In the genomic region with DNA sequence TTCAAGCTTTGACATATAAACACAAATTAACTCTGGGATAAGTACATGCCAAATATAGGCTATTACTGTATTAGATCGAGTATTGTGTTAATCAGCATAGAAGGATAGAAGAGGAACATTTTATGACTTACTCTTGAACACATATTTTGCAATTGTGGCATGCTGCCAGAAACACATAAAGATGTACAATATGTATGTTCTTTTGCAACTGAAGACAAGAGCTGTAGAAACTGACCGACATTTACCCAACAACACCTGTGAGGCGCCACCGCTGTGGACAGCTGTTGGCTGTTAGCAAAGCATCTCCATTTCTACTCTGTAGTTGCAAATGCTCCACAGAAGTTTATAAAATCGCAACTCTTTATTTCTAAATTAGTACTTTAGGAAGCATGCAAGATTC, we compare ENCODE assay signal across 27 mouse cellular contexts. TPM values are rescaled to one million over a fixed set of nuclear protein-coding genes. Genes with fewer than 3 reads are reported as not detected.
A peak's percentile ranks its signal among the peaks of the same experiment; 100 is the strongest.
DNase-seq lines count a peak whose midpoint lies in the region; ATAC-seq and TF ChIP-seq lines count a peak whose summit lies in the region.
"Had no signal": no experiment of that assay in that cellular context is flagged by ENCODE, and none has a peak within 500 bp of the region (broad histone marks: within the 10 kb centered on the region; RNA-seq: fewer than 3 reads in every experiment).

No protein-coding gene starts in this region.

- H3K27ac ChIP-seq in lung, embryonic 14.5 days (ENCODE audit: low read depth): no peak overlapping the region
- H3K27ac ChIP-seq: embryonic facial prominence, embryonic 10.5 days; embryonic facial prominence, embryonic 12.5 days; forebrain, embryonic 10.5 days; forebrain, embryonic 12.5 days had no signal

- no peaks in the 10 kb centered on the region for H3K27me3 ChIP-seq in lung, embryonic 14.5 days (ENCODE audit: insufficient read depth, low read length)
- H3K27me3 ChIP-seq: CH12.LX; embryonic facial prominence, embryonic 12.5 days; forebrain, embryonic 12.5 days had no signal

- no peaks in the 10 kb centered on the region for H3K9me3 ChIP-seq in lung, embryonic 14.5 days (ENCODE audit: low read depth, low read length)
- H3K9me3 ChIP-seq: embryonic facial prominence, embryonic 10.5 days; embryonic facial prominence, embryonic 12.5 days; forebrain, embryonic 10.5 days; forebrain, embryonic 12.5 days; G1E had no signal

- H3K4me1 ChIP-seq in lung, embryonic 14.5 days (ENCODE audit: insufficient read depth): no peaks in the 10 kb centered on the region
- H3K4me1 ChIP-seq: embryonic facial prominence, embryonic 10.5 days; embryonic facial prominence, embryonic 12.5 days; forebrain, embryonic 10.5 days; forebrain, embryonic 12.5 days had no signal

- ATAC-seq in lung, embryonic 14.5 days (ENCODE audit: insufficient read depth): no peak
- peak; percentile 69 for ATAC-seq in granulocyte monocyte progenitor cell, adult 5-6 weeks (replicated peaks; ENCODE audit: poor library complexity, severe bottlenecking)
- peak; percentile 58 for ATAC-seq in megakaryocyte progenitor cell, adult 5-6 weeks (replicated peaks; ENCODE audit: poor library complexity)
- no peak for ATAC-seq in erythroid progenitor cell, adult 5-6 weeks (replicated peaks; ENCODE audit: low FRiP score, poor library complexity, severe bottlenecking)
- ATAC-seq: CD4-positive, CD25-positive, alpha-beta regulatory T cell, adult 4 months; forebrain, embryonic 14.5 days; forebrain, embryonic 16.5 days had no signal

- TF ChIP-seq CTCF in lung, embryonic 14.5 days (IDR thresholded peaks at IDR 0.05; ENCODE audit: low read depth): no peak

- H3K4me3 ChIP-seq in lung, embryonic 14.5 days (ENCODE audit: low read depth, low read length): no peak overlapping the region
- H3K4me3 ChIP-seq: embryonic facial prominence, embryonic 10.5 days; embryonic facial prominence, embryonic 12.5 days; forebrain, embryonic 10.5 days; forebrain, embryonic 12.5 days had no signal

- 0 out of 2 replicates have a peak, but pooled peaks cover 8% of the 10 kb centered on the region for H3K36me3 ChIP-seq in lung, embryonic 14.5 days (ENCODE audit: insufficient read depth)

- peak; percentile 46 for DNase-seq in lung, embryonic 14.5 days
- DNase-seq in lung, adult 18-20 months: no peak
- peak; percentile 38 for DNase-seq in NIH3T3 (ENCODE audit: low read depth)
- DNase-seq in kidney, postnatal 25 days: no peak
- DNase-seq in cerebellum, postnatal 4 days (ENCODE audit: low spot score in 2 of 2): no peak
- DNase-seq: adrenal gland, adult 2 months; adrenal gland, postnatal 10 days; adrenal gland, postnatal 25 days; B cell, adult 2 months; cerebellum, adult 11 months; cerebellum, adult 18-20 months; cerebellum, adult 8-10 months; cerebellum, adult 9-11 months; cerebellum, postnatal 14 days; cerebellum, postnatal 36 days had no signal

- no peak overlapping the region for H3K9ac ChIP-seq in lung, embryonic 14.5 days
- H3K9ac ChIP-seq: embryonic facial prominence, embryonic 12.5 days; forebrain, embryonic 12.5 days had no signal

- no peak overlapping the region for H3K4me2 ChIP-seq in lung, embryonic 14.5 days
- H3K4me2 ChIP-seq: embryonic facial prominence, embryonic 12.5 days; forebrain, embryonic 12.5 days had no signal

- WGBS in lung, embryonic 14.5 days: 84% methylated on average over 5 of the region's 5 CpGs

RNA-seq across cellular contexts. Expression of a gene that starts 29.7 kb away (rescaled TPM):
- polyA plus RNA-seq in lung, embryonic 14.5 days (2014; fragmentation: Nextera tagmentation; extraction: Ambion mirVana): 3.1 and 3.4 TPM in 2 replicates
- 62.9 and 64.4 TPM in 2 replicates for total RNA-seq in granulocyte monocyte progenitor cell, adult 5-6 weeks (2014; fragmentation: Nextera tagmentation)
- 50.5 and 70.7 TPM in 2 replicates for total RNA-seq in granulocyte monocyte progenitor cell, adult 5-6 weeks (2017)
- 98.0 and 103 TPM in 2 replicates for total RNA-seq in megakaryocyte progenitor cell, adult 5-6 weeks (2015)
- 50.3 and 70.8 TPM in 2 replicates for total RNA-seq in megakaryocyte progenitor cell, adult 5-6 weeks (2017)
- total RNA-seq in erythroid progenitor cell, adult 5-6 weeks (2015; ENCODE audit: low replicate concordance): 10.5 and 16.8 TPM in 2 replicates
- total RNA-seq in erythroid progenitor cell, adult 5-6 weeks (2017; ENCODE audit: low replicate concordance): 6.4 and 14.8 TPM in 2 replicates
- polyA plus RNA-seq: G1E had no signal

RNA-seq across cellular contexts. Expression of a gene that starts 33.4 kb away (rescaled TPM):
- 76.4 and 94.7 TPM in 2 replicates for polyA plus RNA-seq in lung, embryonic 14.5 days (2014; fragmentation: Nextera tagmentation; extraction: Ambion mirVana)
- total RNA-seq in granulocyte monocyte progenitor cell, adult 5-6 weeks (2014; fragmentation: Nextera tagmentation): 55.9 and 87.3 TPM in 2 replicates
- total RNA-seq in granulocyte monocyte progenitor cell, adult 5-6 weeks (2017): 98.6 and 99.8 TPM in 2 replicates
- total RNA-seq in megakaryocyte progenitor cell, adult 5-6 weeks (2015): 90.6 and 93.2 TPM in 2 replicates
- total RNA-seq in megakaryocyte progenitor cell, adult 5-6 weeks (2017): 66.4 and 100 TPM in 2 replicates
- 93.0 and 140 TPM in 2 replicates for total RNA-seq in erythroid progenitor cell, adult 5-6 weeks (2015; ENCODE audit: low replicate concordance)
- 174 and 189 TPM in 2 replicates for total RNA-seq in erythroid progenitor cell, adult 5-6 weeks (2017; ENCODE audit: low replicate concordance)

Comparison
In these comparisons a context has a peak if more than half of its experiments do, and no peak if none do; other contexts are left out.
1. DNase-seq: peak in lung, embryonic 14.5 days (single experiment) and NIH3T3 (single experiment); none in lung, adult 18-20 months (0 of 2), kidney, postnatal 25 days (0 of 2) and cerebellum, postnatal 4 days (0 of 2).
2. ATAC-seq: peak in granulocyte monocyte progenitor cell, adult 5-6 weeks (single experiment) and megakaryocyte progenitor cell, adult 5-6 weeks (single experiment); none in lung, embryonic 14.5 days (single experiment) and erythroid progenitor cell, adult 5-6 weeks (single experiment).